Mouse (Mus musculus) liver, adult 2 months (tissue): ENCODE data around the gene Ldlrad3.

Source experiments
- CTCF ChIP-seq: fragments of 200-500 bp; IDR thresholded peaks from 2 replicates; pipeline ENCODE4 v1.5.1; 2011; ENCODE audit warnings: low read depth, low read length, control low read depth
- POLR2A ChIP-seq: fragments of 200-500 bp; IDR thresholded peaks from 2 replicates; pipeline ENCODE4 v1.6.1; 2011; ENCODE audit warnings: low read length, control low read depth; ENCODE audit not compliant: insufficient read depth; ENCODE audit errors: extremely low read depth

- TF ChIP-seq POLR2A = no peak
- TF ChIP-seq CTCF = no peak
Observed at GRCm38 (mm10) chr2:101962349-101962748, 223.8 kb downstream of the Ldlrad3 start.
